Mouse (Mus musculus) forebrain, embryonic 16.5 days (tissue): ENCODE data around the gene Dab2ip. TPM values are rescaled to one million over a fixed set of nuclear protein-coding genes. Genes with fewer than 3 reads are reported as not detected.

Experiments
- ATAC-seq: fragments of 200-750 bp; cut with Nextera tagmentation; 2 replicates; pipeline ENCODE4 v1.8.0; 2017; ENCODE audit warnings: mild to moderate bottlenecking, moderate library complexity
- H3K27ac ChIP-seq: fragments of 300-500 bp; sonication (generic); 2 replicates; pipeline ENCODE4 v1.5.1; 2014; ENCODE audit warnings: low read length, control low read depth
- H3K27me3 ChIP-seq: fragments of 300-500 bp; sonication (generic); replicated peaks from 2 replicates; pipeline ENCODE4 v1.6.1; 2014; ENCODE audit warnings: low read length; ENCODE audit not compliant: control insufficient read depth, insufficient read depth
- H3K36me3 ChIP-seq: fragments of 300-500 bp; sonication (generic); 2 replicates; pipeline ENCODE4 v1.6.1; 2014; ENCODE audit not compliant: control insufficient read depth, insufficient read depth
- H3K4me1 ChIP-seq: fragments of 300-500 bp; sonication (generic); replicated peaks from 2 replicates; pipeline ENCODE4 v1.6.1; 2014; ENCODE audit warnings: low read length; ENCODE audit not compliant: control insufficient read depth, insufficient read depth
- H3K4me2 ChIP-seq: fragments of 300-500 bp; sonication (generic); 2 replicates; pipeline ENCODE4 v1.6.1; 2014; ENCODE audit warnings: mild to moderate bottlenecking, low read length, control low read depth
- H3K4me3 ChIP-seq: fragments of 300-500 bp; sonication (generic); replicated peaks from 2 replicates; pipeline ENCODE4 v1.5.1; 2014; ENCODE audit warnings: mild to moderate bottlenecking, low read length, control low read depth
- H3K9ac ChIP-seq: fragments of 300-500 bp; sonication (generic); replicated peaks from 2 replicates; pipeline ENCODE4 v1.6.1; 2014; ENCODE audit warnings: low read depth, low read length, control low read depth
- H3K9me3 ChIP-seq: fragments of 300-500 bp; sonication (generic); 2 replicates; pipeline ENCODE4 v1.6.1; 2016; ENCODE audit warnings: low read length; ENCODE audit not compliant: control insufficient read depth
- WGBS: fragments of 180-500 bp; shearing (Covaris S2); extraction: QIAGEN DNeasy Blood & Tissue Kit; methylation state at CpG from one replicate; pipeline ENCODE4 v1.1.7; 2014; 5-methylcytosine and 5-hydroxymethylcytosine counted together
- polyA plus RNA-seq: library from polyadenylated mRNA; unstranded; fragments of >200 nt; fragmentation: Nextera tagmentation; extraction: Ambion mirVana; gene quantifications from 2 replicates; pipeline ENCODE4 v1.2.1, GENCODE M21; 2015

Dab2ip gene
- polyA plus RNA-seq, 1 experiment from 2014 or later = 42.8 TPM

- WGBS = 63% methylated on average over 2 of the region's 2 CpGs
- H3K4me3 ChIP-seq = no peak overlapping the region
- H3K4me1 ChIP-seq = peaks cover 5% of the 10 kb centered on the region
- no peaks in the 10 kb centered on the region for H3K27me3 ChIP-seq
- H3K27ac ChIP-seq = no peak overlapping the region
- ATAC-seq = no peak
- H3K9me3 ChIP-seq = no peaks in the 10 kb centered on the region
- H3K36me3 ChIP-seq = no peaks in the 10 kb centered on the region
- H3K9ac ChIP-seq = no peak overlapping the region
- no peak overlapping the region for H3K4me2 ChIP-seq
Observed at GRCm38 (mm10) chr2:35529086-35529485, 29.0 kb upstream of the Dab2ip start.

GRCm38 (mm10) chr2:35529856-35530255 lies 28.2 kb upstream of the Dab2ip start:
- Histone ChIP-seq H3K27ac (no peak overlapping the region), H3K4me2 (no peak overlapping the region), H3K4me3 (no peak overlapping the region), H3K9me3 (no peaks in the 10 kb centered on the region), H3K4me1 (peaks cover 5% of the 10 kb centered on the region), H3K9ac (no peak overlapping the region), H3K27me3 (no peaks in the 10 kb centered on the region), H3K36me3 (no peaks in the 10 kb centered on the region)
- WGBS = 46% methylated on average over 4 of the region's 4 CpGs
- ATAC-seq = peak; percentile 92

- ATAC-seq = no peak
- no peaks in the 10 kb centered on the region for H3K36me3 ChIP-seq
- no peak overlapping the region for H3K4me2 ChIP-seq
- peaks cover 5% of the 10 kb centered on the region for H3K4me1 ChIP-seq
- WGBS = 90% methylated on average over 10 of the region's 10 CpGs
- H3K27ac ChIP-seq = no peak overlapping the region
- no peaks in the 10 kb centered on the region for H3K9me3 ChIP-seq
- no peaks in the 10 kb centered on the region for H3K27me3 ChIP-seq
- no peak overlapping the region for H3K9ac ChIP-seq
- H3K4me3 ChIP-seq = no peak overlapping the region
Observed at GRCm38 (mm10) chr2:35530732-35531131, 27.3 kb upstream of the Dab2ip start.

GRCm38 (mm10) chr2:35533646-35534045 lies 24.4 kb upstream of the Dab2ip start:
- H3K27me3 ChIP-seq = 0 out of 2 replicates have a peak, but pooled peaks cover 2% of the 10 kb centered on the region
- H3K27ac ChIP-seq = no peak overlapping the region
- H3K4me1 ChIP-seq = peaks cover 5% of the 10 kb centered on the region
- H3K4me2 ChIP-seq = no peak overlapping the region
- no peaks in the 10 kb centered on the region for H3K36me3 ChIP-seq
- peak; percentile 37; the same call in 1 of the 2 replicates for ATAC-seq
- no peak overlapping the region for H3K4me3 ChIP-seq
- 34% methylated on average over 9 of the region's 9 CpGs for WGBS
- no peak overlapping the region for H3K9ac ChIP-seq
- no peaks in the 10 kb centered on the region for H3K9me3 ChIP-seq

- H3K27me3 ChIP-seq = 0 out of 2 replicates have a peak, but pooled peaks cover 2% of the 10 kb centered on the region
- no peaks in the 10 kb centered on the region for H3K36me3 ChIP-seq
- no peak overlapping the region for H3K9ac ChIP-seq
- no peaks in the 10 kb centered on the region for H3K9me3 ChIP-seq
- no peak overlapping the region for H3K27ac ChIP-seq
- 8% methylated on average over 13 of the region's 13 CpGs for WGBS
- H3K4me2 ChIP-seq = no peak overlapping the region
- ATAC-seq = peak; percentile 73
- no peaks in the 10 kb centered on the region for H3K4me1 ChIP-seq
- no peak overlapping the region for H3K4me3 ChIP-seq
Observed at GRCm38 (mm10) chr2:35539276-35539972, 18.6 kb upstream of the Dab2ip start.

- 0 out of 2 replicates have a peak, but pooled peaks cover 2% of the 10 kb centered on the region for H3K27me3 ChIP-seq
- H3K4me2 ChIP-seq = no peak overlapping the region
- WGBS = 43% methylated on average over 4 of the region's 4 CpGs
- no peak overlapping the region for H3K4me3 ChIP-seq
- no peaks in the 10 kb centered on the region for H3K36me3 ChIP-seq
- no peaks in the 10 kb centered on the region for H3K9me3 ChIP-seq
- H3K27ac ChIP-seq = no peak overlapping the region
- no peak overlapping the region for H3K9ac ChIP-seq
- peaks cover 8% of the 10 kb centered on the region for H3K4me1 ChIP-seq
- no peak for ATAC-seq
Observed at GRCm38 (mm10) chr2:35540798-35541197, 17.3 kb upstream of the Dab2ip start.

- peak overlapping the region; percentile 25 for H3K4me3 ChIP-seq
- peak; percentile 81 for ATAC-seq
- H3K9me3 ChIP-seq = no peaks in the 10 kb centered on the region
- 11% methylated on average over 14 of the region's 14 CpGs for WGBS
- H3K9ac ChIP-seq = peak overlapping the region; percentile 32; the same call in 1 of the 2 replicates
- peak overlapping the region; percentile 52 for H3K4me2 ChIP-seq
- H3K27ac ChIP-seq = no peak overlapping the region
- peaks cover 8% of the 10 kb centered on the region for H3K4me1 ChIP-seq
- no peaks in the 10 kb centered on the region for H3K27me3 ChIP-seq
- H3K36me3 ChIP-seq = no peaks in the 10 kb centered on the region
Observed at GRCm38 (mm10) chr2:35544717-35545116, 13.3 kb upstream of the Dab2ip start.

- peak overlapping the region; percentile 32; the same call in 1 of the 2 replicates for H3K9ac ChIP-seq
- WGBS = 16% methylated on average over 7 of the region's 7 CpGs
- H3K27ac ChIP-seq = no peak overlapping the region
- peak overlapping the region; percentile 25 for H3K4me3 ChIP-seq
- peak; percentile 72 for ATAC-seq
- no peaks in the 10 kb centered on the region for H3K9me3 ChIP-seq
- peak overlapping the region; percentile 52 for H3K4me2 ChIP-seq
- H3K4me1 ChIP-seq = peaks cover 8% of the 10 kb centered on the region
- H3K36me3 ChIP-seq = no peaks in the 10 kb centered on the region
- H3K27me3 ChIP-seq = no peaks in the 10 kb centered on the region
Observed at GRCm38 (mm10) chr2:35545125-35545590, 12.9 kb upstream of the Dab2ip start.

GRCm38 (mm10) chr2:35546462-35546861 lies 11.6 kb upstream of the Dab2ip start:
- no peaks in the 10 kb centered on the region for H3K9me3 ChIP-seq
- whole genome bisulfite sequencing = 94% methylated on average over 6 of the region's 6 CpGs
- H3K4me1 ChIP-seq = peaks cover 8% of the 10 kb centered on the region
- H3K27ac ChIP-seq = no peak overlapping the region
- no peak overlapping the region for H3K9ac ChIP-seq
- H3K36me3 ChIP-seq = no peaks in the 10 kb centered on the region
- H3K4me3 ChIP-seq = no peak overlapping the region
- ATAC-seq = no peak
- no peak overlapping the region for H3K4me2 ChIP-seq
- H3K27me3 ChIP-seq = no peaks in the 10 kb centered on the region
